Mouse (Mus musculus): ENCODE results near the gene Crygb. TPM values are rescaled to one million over a fixed set of nuclear protein-coding genes. Genes with fewer than 3 reads are reported as not detected.
"Not testable (repeated sequence)": the region's sequence is repeated elsewhere in the genome, so short reads cannot be mapped to it uniquely, and the experiment has no call there.

Gene Crygb
- polyA plus RNA-seq, 1 experiment, result not detected

DNA sequence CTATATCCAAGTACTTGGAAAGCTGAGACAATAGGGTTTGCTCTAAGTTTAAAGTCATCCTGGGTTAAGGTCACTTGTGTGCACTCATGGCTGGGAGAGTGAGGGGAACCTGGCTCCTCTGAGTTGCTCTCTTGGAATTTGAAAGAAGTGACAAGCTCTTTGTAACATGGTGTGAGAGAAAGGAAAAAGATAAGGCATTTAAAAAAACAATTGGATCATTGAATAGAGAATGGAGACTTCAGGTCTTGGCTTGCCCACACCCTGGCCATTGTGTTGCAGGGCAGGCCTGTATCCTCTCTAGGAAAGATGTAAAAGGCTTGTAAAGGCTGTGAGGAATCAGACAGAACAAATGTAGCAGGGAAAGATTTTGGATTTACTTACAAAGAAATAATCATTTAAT, 14.2 kb downstream of the Crygb start:
- Histone ChIP-seq H3K36me3 (ENCODE audit: control insufficient read depth, insufficient read depth, low read length) (no peaks in the 10 kb centered on the region), H3K4me1 (ENCODE audit: control insufficient read depth, insufficient read depth, low read length) (no peaks in the 10 kb centered on the region; the same call in 1 of the 2 replicates), H3K27ac (ENCODE audit: control insufficient read depth, insufficient read depth, low read depth, low read length) (no peak overlapping the region), H3K27me3 (ENCODE audit: control insufficient read depth, insufficient read depth, low read length) (no peaks in the 10 kb centered on the region), H3K4me3 (ENCODE audit: control insufficient read depth, low read depth, low read length) (no peak overlapping the region)
- TF ChIP-seq POLR2A (IDR thresholded peaks at IDR 0.05; ENCODE audit: control insufficient read depth, low read depth, low read length) (no peak), CTCF (IDR thresholded peaks at IDR 0.05; ENCODE audit: control insufficient read depth, insufficient read depth, insufficient replicate concordance, low read depth, low read length) (no peak)

DNA sequence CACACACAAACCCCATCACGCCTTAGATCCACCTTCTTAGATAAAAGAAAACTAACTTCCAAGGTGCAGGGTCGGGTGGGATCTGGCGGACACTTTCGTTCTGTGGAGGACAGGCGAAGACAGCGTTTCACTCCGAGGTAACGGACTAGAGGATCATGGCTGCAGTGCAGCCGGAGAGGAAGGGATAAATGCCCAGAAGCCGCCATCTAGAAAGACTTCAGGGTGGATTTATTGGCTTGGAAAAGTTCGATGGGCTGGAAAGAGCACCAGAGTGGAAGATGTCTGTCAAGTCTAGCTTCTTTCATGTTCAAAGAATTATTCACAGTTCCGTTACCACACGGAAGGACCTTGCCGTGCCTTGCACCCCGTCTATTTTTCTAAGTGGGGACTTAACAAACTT, 17.9 kb downstream of the Crygb start:
- Histone ChIP-seq H3K27me3 (ENCODE audit: control insufficient read depth, insufficient read depth, low read length) (no peaks in the 10 kb centered on the region), H3K36me3 (ENCODE audit: control insufficient read depth, insufficient read depth, low read length) (no peaks in the 10 kb centered on the region), H3K4me3 (ENCODE audit: control insufficient read depth, low read depth, low read length) (no peak overlapping the region), H3K4me1 (ENCODE audit: control insufficient read depth, insufficient read depth, low read length) (no peaks in the 10 kb centered on the region; the same call in 1 of the 2 replicates), H3K27ac (ENCODE audit: control insufficient read depth, insufficient read depth, low read depth, low read length) (no peak overlapping the region)
- no peak for TF ChIP-seq CTCF (IDR thresholded peaks at IDR 0.05; ENCODE audit: control insufficient read depth, insufficient read depth, insufficient replicate concordance, low read depth, low read length)
- TF ChIP-seq POLR2A (IDR thresholded peaks at IDR 0.05; ENCODE audit: control insufficient read depth, low read depth, low read length), result no peak

DNA sequence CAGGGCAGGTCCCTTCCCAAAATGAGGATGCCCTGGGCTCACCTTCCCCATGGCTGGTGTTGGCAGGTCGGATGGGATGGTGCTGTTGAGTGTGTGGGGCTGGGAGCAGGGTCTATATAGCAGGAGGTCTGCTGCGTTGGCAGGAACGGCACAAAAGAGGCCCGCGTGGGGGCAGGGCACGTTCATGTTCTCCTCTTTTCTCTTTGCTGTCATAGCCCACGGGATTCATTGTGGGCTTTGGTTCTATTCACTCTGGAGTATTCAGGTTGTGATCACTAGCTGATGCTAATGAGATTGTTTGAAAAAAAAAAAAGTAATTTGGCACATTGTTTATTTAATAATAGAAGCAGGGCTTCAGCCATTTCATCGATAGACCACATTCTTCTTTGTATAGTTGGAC, 18.7 kb downstream of the Crygb start, which contains the start of gene Crygd:
Gene Crygd (minus strand): TSS at position 101 of the 400 bp plus-strand sequence.
- Histone ChIP-seq H3K27ac (ENCODE audit: control insufficient read depth, insufficient read depth, low read depth, low read length) (no peak within 1 kb of the TSS), H3K27me3 (ENCODE audit: control insufficient read depth, insufficient read depth, low read length) (no peaks in the 10 kb centered on the region), H3K4me3 (ENCODE audit: control insufficient read depth, low read depth, low read length) (no peak within 1 kb of the TSS), H3K4me1 (ENCODE audit: control insufficient read depth, insufficient read depth, low read length) (no peaks in the 10 kb centered on the region; the same call in 1 of the 2 replicates), H3K36me3 (ENCODE audit: control insufficient read depth, insufficient read depth, low read length) (no peaks in the 10 kb centered on the region)
- TF ChIP-seq CTCF (IDR thresholded peaks at IDR 0.05; ENCODE audit: control insufficient read depth, insufficient read depth, insufficient replicate concordance, low read depth, low read length) (no peak), POLR2A (IDR thresholded peaks at IDR 0.05; ENCODE audit: control insufficient read depth, low read depth, low read length) (no peak)

DNA sequence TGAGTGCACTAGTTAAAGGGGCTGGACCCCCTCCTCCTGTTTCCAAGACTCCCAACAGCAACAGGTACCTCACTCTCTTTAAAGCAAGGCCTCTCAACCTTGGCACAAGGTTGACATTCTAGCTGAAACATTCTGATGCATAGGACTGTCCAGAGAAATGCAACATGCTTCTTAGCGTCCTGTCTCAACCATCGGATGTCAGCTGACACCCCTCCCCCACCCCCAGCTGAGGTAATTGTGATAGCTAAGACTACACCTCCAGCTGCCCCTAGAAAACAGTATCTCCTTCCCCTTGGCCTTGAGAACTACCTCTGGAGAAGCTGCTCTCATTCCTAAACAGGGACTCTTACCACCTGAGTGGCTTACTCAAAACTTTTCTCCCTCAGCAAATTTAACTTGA, 29.9 kb downstream of the Crygb start:
- Histone ChIP-seq H3K4me3 (ENCODE audit: control insufficient read depth, low read depth, low read length) (no peak overlapping the region), H3K27me3 (ENCODE audit: control insufficient read depth, insufficient read depth, low read length) (no peaks in the 10 kb centered on the region), H3K36me3 (ENCODE audit: control insufficient read depth, insufficient read depth, low read length) (no peaks in the 10 kb centered on the region), H3K27ac (ENCODE audit: control insufficient read depth, insufficient read depth, low read depth, low read length) (peak overlapping the region; percentile 64), H3K4me1 (ENCODE audit: control insufficient read depth, insufficient read depth, low read length) (peaks cover 11% of the 10 kb centered on the region)
- TF ChIP-seq CTCF (IDR thresholded peaks at IDR 0.05; ENCODE audit: control insufficient read depth, insufficient read depth, insufficient replicate concordance, low read depth, low read length) (no peak), POLR2A (IDR thresholded peaks at IDR 0.05; ENCODE audit: control insufficient read depth, low read depth, low read length) (no peak)

DNA sequence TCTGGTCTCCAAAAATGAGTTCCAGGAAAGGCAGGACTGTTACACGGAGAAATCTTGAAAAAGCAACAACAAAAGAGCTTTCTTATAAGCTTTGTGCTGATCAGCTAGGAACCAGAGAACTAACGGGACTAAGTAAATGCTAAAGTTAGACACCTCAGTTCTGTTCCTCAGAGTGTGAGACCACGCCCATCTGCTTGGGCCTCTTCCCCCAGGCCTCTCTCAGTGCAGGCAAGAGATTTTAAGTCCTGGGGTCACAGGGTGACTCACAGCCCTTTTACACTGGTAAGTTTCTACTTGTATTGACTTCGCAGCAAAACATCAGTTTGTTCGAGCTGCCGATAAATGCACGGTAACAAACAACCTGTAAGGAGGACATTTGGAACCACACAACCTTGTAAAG, 30.4 kb downstream of the Crygb start:
- TF ChIP-seq POLR2A (IDR thresholded peaks at IDR 0.05; ENCODE audit: control insufficient read depth, low read depth, low read length), result no peak
- no peak for TF ChIP-seq CTCF (IDR thresholded peaks at IDR 0.05; ENCODE audit: control insufficient read depth, insufficient read depth, insufficient replicate concordance, low read depth, low read length)
- Histone ChIP-seq H3K4me1 (ENCODE audit: control insufficient read depth, insufficient read depth, low read length) (peaks cover 11% of the 10 kb centered on the region), H3K27me3 (ENCODE audit: control insufficient read depth, insufficient read depth, low read length) (no peaks in the 10 kb centered on the region), H3K27ac (ENCODE audit: control insufficient read depth, insufficient read depth, low read depth, low read length) (peak overlapping the region; percentile 64), H3K36me3 (ENCODE audit: control insufficient read depth, insufficient read depth, low read length) (no peaks in the 10 kb centered on the region), H3K4me3 (ENCODE audit: control insufficient read depth, low read depth, low read length) (no peak overlapping the region)

GRCm38 (mm10) chr1:65050952-65051351, 31.1 kb downstream of the Crygb start, which contains the start of gene Cryge:
Gene Cryge, minus strand, starts transcription at chr1:65051149.
- not testable (repeated sequence) for H3K36me3 ChIP-seq (ENCODE audit: control insufficient read depth, insufficient read depth, low read length); H3K4me3 ChIP-seq (ENCODE audit: control insufficient read depth, low read depth, low read length); H3K27me3 ChIP-seq (ENCODE audit: control insufficient read depth, insufficient read depth, low read length)
- peaks cover 11% of the 10 kb centered on the region for H3K4me1 ChIP-seq (ENCODE audit: control insufficient read depth, insufficient read depth, low read length)
- H3K27ac ChIP-seq (ENCODE audit: control insufficient read depth, insufficient read depth, low read depth, low read length), result peak within 1 kb of the TSS; percentile 64

GRCm38 (mm10) chr1:65048781-65049180, 33.3 kb downstream of the Crygb start:
- H3K27ac ChIP-seq (ENCODE audit: control insufficient read depth, insufficient read depth, low read depth, low read length), result no peak overlapping the region
- H3K4me1 ChIP-seq (ENCODE audit: control insufficient read depth, insufficient read depth, low read length), result peaks cover 11% of the 10 kb centered on the region
- H3K36me3 ChIP-seq (ENCODE audit: control insufficient read depth, insufficient read depth, low read length), result no peaks in the 10 kb centered on the region
- TF ChIP-seq CTCF (IDR thresholded peaks at IDR 0.05; ENCODE audit: control insufficient read depth, insufficient read depth, insufficient replicate concordance, low read depth, low read length), result no peak
- no peak for TF ChIP-seq POLR2A (IDR thresholded peaks at IDR 0.05; ENCODE audit: control insufficient read depth, low read depth, low read length)
- H3K27me3 ChIP-seq (ENCODE audit: control insufficient read depth, insufficient read depth, low read length), result no peaks in the 10 kb centered on the region
- H3K4me3 ChIP-seq (ENCODE audit: control insufficient read depth, low read depth, low read length), result no peak overlapping the region

All from testis, adult 2 months (tissue).